Mouse (Mus musculus): ENCODE results near the gene Zfp688.
"Not testable (repeated sequence)": the region's sequence is repeated elsewhere in the genome, so short reads cannot be mapped to it uniquely, and the experiment has no call there.

Gene Zfp688

DNA sequence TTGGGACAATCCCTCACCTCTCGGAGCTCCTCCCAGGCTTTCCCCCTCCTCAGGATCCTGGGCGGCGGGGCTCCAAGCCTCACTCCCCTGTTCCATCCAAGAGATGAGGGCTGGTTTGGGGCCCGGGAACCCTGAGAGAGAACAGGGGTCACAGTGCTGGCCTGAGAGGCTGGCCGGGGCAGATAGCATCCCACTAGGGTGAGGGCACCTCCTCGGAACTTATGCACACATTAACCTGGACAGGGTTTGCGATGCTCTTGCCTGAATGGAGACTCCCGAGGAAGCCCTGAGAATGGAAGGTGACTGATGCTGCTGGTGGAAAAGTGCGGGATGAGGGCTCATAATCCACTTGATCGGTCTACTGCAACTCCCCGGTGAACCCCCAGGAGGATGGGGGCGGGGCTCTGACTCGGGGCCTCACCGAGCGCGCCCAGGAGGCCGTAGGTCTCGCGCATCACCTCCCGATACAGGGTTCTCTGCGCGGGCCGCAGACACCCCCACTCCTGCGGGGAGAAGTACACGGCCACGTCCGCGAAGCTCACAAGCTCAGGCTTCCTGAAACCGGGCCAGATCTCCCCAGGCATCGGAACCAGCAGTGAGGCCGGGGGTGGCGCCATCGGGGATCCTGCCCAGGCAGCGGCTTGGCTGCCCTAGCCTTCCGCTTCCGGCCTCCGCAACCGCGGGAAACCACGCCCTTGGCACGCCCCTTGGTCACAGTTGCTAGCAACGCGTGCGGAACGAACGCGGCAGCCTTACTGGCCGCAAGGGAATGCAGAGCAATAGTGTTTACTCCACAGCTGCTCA is at the start of gene Zfp688:
Zfp688 (minus strand) TSS at position 681 of the 804 bp plus-strand sequence.
- in situ Hi-C loops (cut with MboI, MseI) = loop anchor here (10.0 kb wide), 1 partner anchor 557 kb away; the partner anchor contains the start of genes Hirip3 and Ino80e

DNA sequence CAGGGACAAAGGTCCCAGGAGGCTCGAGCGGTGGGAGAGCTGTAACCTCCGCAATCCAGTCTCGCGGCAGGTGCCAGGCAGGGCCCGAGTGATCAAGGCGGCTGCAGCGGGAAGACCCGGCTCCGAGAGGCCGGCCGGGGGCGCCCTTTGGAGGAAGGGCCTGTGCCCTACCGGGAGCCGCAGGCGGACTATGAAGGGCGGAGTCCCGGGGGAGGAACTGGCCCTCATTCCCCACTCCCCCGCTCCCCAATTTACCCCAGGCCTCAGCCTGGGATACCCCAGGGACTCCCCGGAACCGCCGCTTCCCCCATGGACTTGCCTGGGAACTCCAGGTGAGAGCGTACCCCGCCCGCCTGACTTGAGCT is 49.8 kb upstream of the Zfp688 start:
- in situ Hi-C loops (cut with MboI, MseI) = no loop called here

DNA sequence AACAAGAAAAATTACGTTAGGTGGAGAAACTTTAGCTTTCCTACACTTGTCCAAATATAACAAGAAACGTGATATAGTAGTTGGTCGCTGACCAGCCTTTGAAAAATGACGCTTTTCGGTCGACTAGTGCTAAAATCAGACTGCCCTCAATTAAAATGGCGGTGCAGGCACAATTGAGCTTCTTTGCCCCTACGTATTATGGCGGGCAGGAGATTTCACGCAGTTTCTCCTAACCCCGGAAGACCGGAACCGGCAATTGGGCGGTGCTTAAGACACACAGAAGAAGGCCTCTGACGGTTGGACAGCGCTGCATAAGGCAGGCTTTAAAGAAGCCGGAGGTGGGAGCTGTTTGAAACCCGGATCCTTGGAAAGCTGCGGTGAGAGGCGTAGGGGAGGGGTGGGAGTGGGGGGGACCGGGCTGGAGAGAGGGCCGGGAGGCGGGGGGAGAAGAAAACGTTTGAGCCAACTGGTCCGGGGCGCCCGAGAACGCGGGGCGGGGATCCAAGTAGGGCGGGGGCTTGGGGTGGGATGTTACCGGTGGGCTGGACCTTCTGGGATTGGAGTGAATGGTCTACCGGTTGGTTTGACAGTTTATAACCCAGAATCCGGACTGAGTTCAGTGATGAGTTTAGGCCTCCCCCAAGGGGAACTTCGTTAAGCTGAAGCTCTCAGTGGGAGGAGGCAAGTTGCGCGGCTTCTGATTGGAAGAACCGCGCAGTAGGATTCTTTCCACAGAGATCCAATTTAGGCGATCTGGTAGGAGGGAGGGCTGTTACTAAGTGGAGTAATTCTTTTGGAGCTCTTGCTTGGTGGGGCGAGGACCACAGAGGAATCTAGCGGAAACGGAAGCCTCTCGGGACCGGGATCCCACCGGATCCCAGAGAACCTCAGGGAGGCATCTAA is 49.1 kb upstream of the Zfp688 start:
- in situ Hi-C loops (cut with MboI, MseI) = no loop called here

DNA sequence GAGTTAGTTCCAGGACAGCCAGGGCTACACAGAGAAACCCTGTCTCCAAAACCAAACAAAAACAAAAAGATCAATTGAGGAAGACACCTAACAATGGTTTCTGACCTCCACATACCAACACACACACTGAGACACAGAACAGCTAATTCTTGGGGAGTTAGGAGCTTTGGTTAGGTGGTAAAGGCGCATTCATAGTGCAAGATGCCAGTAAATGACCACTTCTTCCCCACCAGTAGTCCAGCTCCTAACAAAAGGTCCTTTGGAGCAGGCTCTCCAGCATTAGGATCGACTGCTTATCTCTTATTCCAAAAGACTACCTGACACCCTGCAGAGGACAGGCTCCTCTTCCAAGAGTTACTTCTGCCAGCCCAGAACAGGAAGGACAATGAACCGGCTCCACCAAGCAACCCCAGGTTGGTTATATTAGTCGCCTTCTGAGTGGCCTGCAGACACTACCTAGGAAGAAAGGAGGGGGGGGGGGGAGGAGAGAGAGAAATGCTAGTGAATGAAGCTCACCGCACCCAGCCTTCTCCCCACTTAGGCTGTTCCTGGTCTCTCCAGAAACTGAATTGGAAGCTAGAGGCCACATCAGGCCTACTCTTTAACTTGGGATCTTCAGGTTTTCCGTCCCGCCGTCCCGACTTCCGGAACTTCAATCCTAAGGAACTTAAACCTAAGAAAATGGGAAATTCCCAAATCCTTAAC is 48.3 kb upstream of the Zfp688 start:
- in situ Hi-C loops (cut with MboI, MseI) = no loop called here

DNA sequence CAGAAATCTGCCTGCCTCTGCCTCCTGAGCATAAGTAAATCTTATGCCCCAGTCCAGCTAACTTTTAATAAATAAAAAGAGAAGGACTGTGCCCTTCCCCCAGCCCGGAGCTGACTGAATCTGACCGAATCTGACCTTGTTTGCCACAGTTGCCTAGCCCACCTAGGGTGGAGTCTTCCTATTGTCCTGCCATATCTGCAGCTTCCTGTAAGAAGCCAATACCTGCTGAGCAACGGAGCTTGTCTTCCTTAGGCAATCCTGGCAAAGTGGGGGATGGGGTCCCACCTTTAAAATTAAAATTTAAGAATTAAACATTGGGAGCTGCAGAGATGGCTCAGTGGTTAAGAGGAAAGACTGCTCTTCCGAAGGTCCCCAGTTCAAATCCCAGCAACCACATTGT is 44.7 kb upstream of the Zfp688 start:
- in situ Hi-C loops (cut with MboI, MseI) = no loop called here

DNA sequence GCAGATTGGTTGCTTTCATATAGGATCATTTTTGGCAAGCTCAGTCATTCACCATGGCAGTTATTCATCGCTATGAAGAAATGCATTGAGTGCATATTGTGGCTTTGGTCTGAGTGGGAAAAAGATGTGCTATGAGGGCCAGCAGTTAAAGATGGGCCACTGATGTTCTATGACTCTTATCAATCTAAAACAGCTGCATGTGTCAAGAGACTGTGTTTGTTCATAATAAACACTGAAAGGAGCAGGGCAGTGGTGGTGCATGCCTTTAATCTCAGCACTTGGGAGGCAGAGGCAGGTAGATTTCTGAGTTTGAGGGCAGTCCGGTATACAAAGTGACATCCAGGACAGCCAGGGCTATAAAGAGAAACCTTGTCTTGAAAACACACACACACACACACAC is 43.8 kb upstream of the Zfp688 start:
- in situ Hi-C loops (cut with MboI, MseI) = not testable (repeated sequence)

DNA sequence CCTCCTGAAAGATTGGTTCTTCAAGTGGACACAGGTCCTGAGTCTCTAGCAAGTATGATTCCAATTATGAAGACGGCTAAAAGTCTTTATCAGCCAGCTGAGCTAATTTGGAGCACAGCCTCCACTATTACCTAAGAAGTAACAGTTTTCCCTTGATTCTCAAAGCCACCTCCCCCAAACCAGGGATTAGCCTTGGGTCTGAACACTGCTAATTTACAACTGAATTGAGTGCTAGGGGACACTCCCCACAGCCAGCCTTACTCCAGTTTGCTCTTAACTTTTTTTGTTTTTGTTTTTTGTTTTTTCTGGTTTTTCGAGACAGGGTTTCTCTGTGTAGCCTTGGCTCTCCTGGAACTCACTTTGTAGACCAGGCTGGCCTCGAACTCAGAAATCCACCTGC is 43.3 kb upstream of the Zfp688 start:
- in situ Hi-C loops (cut with MboI, MseI) = no loop called here

DNA sequence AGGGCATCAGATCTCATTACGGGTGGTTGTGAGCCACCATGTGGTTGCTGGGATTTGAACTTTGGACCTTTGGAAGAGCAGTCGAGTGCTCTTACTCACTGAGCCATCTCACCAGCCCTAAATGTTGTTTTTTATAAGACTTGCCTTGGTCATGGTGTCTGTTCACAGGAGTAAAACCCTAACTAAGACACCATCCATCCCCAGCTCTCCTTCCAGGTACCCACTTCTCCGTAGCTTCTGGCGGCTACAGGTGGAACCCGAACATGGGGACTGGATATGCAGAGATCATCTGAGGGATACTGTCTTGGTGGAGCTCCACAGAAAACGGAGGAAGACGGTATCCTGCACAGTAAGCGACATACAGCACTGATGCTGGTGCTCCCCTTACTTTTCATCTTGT is 37.4 kb upstream of the Zfp688 start, which contains the start of gene Prr14:
Prr14 (plus strand) TSS at position 301 of the 400 bp plus-strand sequence.
- in situ Hi-C loops (cut with MboI, MseI) = loop anchor here (5.0 kb wide), 1 partner anchor 42 kb away; no protein-coding TSS in a partner anchor

DNA sequence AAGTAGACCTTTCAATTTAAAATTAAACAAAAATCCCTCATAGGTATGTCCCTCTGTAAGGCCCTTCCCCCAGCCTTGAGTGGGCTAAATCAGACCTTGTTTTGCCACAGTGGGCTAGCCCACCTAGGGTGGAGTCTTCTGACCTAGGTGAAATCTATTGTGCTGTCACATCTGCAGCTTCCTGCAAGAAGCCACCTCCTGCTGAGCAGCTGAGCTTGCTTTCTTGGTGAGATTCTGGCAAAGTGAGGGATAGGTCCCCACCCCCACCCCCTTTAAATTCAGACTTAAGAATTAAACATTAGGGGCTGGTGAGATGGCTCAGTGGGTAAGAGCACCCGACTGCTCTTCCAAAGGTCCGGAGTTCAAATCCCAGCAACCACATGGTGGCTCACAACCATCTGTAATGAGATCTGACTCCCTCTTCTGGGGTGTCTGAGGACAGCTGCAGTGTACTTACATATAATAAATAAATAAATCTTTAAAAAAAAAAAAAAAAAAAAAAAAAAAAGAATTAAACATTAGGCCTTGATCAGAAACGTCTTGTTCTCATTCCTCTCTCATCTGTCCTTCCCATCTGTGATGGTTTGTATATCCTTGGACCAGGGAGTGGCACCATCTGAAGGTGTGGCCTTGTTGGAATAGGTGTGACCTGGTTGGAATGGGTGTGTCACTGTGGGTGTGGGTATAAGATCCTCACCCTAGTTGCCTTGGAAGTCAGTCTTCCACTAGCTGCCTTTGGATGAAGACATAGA is 36.7 kb upstream of the Zfp688 start:
- in situ Hi-C loops (cut with MboI, MseI) = loop anchor here (5.0 kb wide), 1 partner anchor 41 kb away; no protein-coding TSS in a partner anchor

DNA sequence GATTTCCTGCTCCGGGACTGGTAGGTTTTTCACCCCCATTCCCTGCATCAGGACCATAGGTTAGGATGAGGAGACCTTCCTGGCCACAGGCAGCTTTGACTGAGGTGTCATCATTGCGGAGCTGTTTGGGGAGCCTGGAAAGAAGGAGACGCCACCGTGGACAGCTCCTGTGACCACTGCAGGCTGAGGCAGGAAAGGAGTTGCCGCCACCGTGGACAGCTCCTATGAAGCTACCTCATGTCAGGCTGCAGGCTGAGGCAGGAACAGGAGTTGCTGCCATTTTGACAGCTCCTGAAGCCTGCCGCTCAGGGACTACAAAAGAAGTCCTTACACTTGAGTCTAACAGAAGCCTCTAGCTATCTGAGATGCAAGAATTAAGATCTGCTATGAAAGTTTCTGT is 33.0 kb upstream of the Zfp688 start:
- in situ Hi-C loops (cut with MboI, MseI) = loop anchor here (5.0 kb wide), 1 partner anchor 38 kb away; no protein-coding TSS in a partner anchor

DNA sequence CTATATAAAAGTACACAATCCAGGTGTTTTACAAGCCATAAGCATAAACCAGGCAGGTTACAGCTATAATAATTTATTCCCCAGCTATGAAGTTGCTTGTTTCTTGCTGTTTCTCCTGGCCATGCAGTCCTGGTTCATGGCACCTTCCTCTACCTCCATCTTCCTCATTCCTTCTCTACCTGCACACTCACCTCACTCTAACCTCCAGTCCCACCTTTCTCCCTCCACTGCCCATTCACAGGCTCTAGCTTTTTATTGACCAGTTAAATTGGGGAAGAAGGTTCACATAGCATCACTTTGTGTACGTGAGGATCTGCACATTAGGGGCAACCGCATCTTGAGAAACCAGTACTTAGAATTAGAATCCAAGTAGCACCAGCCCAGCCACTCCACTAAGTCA is 31.2 kb upstream of the Zfp688 start:
- in situ Hi-C loops (cut with MboI, MseI) = no loop called here

DNA sequence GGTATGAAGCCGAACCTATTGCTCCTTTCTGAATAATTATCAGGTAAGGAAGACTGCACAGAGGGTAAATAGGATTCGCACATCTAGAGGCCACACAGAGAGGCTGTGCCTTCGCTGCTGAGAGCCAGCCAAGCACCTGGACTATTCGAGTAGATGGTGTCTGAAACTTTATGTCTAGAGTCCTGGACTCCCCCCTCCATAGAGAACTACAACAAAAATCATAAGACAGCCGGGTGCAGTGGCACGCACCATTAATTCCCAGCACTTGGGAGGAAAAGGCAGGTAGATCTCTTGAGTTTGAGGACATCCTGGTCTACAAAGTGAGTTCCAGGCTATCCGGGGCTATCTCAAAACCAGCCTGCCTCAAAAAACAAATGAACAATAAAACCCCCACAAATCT is 28.1 kb upstream of the Zfp688 start:
- in situ Hi-C loops (cut with MboI, MseI) = no loop called here

DNA sequence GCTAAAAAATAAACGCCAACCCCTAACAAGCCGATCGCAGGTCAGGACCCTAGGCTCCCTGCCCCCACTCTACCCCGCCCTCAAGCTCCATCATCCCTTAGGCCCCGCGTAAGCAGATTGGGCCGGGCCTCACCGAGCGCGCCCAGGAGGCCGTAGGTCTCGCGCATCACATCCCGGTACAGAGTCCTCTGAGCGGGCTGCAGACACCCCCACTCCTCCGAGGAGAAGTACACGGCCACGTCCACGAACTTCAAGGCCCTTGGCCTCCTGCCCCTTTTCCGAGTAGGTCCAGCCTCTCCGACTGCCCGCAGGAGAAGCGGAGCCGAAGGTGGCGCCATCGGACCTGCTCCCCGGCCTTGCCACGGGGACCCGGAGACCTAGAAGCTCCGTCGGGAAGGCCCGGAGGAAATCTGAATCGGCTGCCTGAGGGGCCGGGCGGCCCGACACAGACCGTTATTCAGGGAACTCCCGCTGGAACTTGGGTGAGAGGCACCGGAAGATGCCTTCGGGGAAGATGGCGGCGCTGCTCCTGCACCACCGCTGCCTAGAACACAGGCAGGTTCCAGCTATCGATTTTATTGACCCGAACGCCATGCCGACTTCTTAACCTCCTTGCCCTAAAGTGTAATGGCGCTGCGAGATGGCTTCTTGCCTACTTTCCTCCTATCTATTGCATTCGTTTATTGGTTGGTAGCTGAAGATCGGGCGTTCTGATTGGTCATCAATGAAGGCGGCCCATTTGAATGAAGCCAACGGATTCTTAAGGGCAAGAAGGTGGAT is 26.8 kb upstream of the Zfp688 start, which contains the start of gene Zfp689:
Zfp689 (minus strand) TSS at position 638 of the 780 bp plus-strand sequence.
- in situ Hi-C loops (cut with MboI, MseI) = no loop called here

DNA sequence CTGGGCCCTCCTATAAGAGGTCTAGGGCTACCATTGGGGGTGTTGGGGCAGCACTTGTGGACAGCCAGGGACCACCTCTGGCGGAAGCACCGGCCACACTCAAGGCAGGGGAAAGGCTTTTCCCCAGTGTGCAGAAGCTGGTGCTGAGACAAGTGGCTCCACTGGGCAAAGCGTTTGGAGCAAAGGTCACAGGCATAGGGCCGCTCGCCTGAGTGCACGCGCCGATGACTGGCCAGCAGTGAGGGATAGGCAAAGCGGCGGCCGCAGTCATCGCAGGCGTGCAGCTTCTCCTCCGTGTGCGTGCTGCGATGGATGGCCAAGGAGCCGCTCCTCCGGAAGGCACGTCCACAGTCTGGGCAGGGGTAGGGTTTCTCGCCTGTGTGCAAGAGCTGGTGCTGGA is 22.1 kb upstream of the Zfp688 start:
- in situ Hi-C loops (cut with MboI, MseI) = no loop called here

DNA sequence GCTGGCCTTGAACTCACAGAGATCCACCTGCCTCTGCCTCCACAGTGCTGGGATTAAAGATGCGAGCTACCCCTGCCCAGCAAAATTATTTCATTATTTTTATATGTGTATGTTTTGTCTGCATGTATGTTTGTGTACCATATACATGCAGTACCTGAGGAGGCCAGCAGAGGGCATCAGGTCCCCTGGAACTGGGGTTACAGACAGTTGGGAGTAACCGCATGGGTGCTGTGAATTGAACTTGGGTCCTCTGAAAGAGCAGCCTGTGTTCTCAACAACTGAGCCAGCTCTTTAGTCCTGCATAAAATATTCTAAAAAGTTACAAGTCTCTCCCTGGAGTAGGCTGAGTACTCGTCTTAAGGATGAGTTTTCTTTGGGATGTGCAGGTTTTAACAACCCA is 15.9 kb upstream of the Zfp688 start:
- in situ Hi-C loops (cut with MboI, MseI) = no loop called here

DNA sequence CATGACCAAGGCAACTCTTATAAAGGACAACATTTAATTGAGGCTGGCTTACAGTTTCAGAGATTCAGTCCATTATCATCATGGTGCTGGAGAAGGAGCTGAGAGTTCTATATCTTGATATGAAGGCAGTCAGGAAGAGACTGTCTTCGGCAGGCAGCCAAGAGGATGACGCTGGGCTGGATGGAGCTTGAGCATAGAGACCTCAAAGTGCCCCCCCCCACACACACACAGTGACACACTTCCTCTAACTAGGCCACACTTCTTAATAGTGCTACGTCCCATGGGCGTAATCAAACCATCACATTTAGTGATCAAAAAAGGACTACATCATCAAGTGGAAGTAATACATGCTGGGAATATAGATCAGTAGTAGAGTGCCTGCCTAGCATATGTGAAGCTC is 13.3 kb upstream of the Zfp688 start:
- in situ Hi-C loops (cut with MboI, MseI) = no loop called here

DNA sequence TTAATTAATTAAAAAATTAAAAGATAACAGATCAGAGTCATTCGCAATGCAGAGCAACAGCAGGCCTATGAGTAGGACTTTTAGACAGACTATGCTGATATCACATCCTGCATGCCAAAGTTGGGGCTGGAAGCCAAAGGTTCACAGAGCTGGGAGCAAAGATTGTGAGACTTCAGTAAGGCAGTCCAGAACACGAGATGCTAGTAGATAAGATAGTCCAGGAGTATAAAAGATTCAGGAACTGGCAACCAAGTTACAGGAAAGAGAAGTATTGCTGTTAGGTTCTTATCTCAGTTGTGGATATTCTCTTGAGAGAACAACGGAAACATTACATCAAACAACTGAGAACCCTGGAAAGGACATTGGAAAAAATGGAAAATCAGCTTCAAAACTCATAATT is 4.5 kb upstream of the Zfp688 start:
- in situ Hi-C loops (cut with MboI, MseI) = loop anchor here (10.0 kb wide), 1 partner anchor 562 kb away; the partner anchor contains the start of genes Hirip3 and Ino80e

DNA sequence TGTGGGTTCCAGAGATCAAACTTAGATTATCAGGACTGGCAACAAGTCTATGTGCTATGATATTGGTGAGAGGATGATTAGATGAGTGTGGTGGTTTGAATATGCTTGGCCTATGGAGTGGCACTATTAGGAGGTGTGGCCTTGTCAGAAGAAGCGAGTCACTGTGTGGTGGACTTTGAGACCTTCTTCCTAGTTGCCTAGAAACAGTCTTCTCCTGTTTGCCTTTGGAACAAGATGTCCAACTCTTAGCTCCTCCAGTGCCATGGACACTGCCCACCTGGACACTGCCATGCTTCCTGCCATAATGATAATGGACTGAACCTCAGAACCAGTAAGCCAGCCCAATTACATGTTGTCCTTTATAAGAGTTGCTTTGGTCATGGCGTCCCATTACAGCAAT is 4.0 kb upstream of the Zfp688 start:
- in situ Hi-C loops (cut with MboI, MseI) = loop anchor here (10.0 kb wide), 1 partner anchor 561 kb away; the partner anchor contains the start of genes Hirip3 and Ino80e

DNA sequence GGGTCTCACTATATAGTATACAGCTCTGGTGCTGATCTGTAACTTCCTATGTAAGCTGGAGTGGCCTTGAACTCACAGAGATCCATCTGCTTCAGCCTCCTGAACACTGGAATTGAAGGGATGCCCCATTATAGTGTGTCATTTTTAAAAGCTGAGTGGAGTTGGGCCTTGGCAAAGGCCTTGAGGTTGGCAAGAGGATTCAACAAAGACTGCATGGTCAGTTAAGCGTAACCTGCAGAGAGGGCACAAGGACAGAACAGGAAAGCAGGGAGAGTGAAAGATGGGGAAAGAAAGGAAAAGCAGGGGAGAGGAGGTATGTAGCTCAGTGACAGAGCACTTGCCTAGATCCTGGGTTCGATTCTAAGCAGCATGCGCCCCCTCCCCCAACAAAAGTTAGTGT is 3.4 kb upstream of the Zfp688 start:
- in situ Hi-C loops (cut with MboI, MseI) = loop anchor here (10.0 kb wide), 1 partner anchor 560 kb away; the partner anchor contains the start of genes Hirip3 and Ino80e

DNA sequence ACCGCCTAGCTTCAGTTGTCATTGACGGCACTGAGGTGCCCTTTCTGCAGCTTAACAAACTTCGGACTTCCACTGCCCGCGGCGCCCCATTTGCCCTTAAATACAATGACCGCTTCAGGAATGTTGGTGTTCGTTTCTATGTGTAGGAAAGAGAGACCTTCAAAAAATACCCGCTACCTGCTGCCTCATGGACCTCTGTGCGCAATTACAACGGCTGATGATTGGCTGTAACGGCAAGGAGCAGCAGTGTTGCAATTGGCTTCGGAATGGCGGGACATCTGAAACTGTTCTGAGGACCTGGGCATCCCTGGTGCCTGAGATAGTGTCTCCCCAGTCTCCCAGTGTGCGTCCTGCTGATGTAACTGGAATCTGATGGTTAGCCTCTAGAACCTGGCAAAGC is 379 bp upstream of the Zfp688 start:
- in situ Hi-C loops (cut with MboI, MseI) = loop anchor here (10.0 kb wide), 1 partner anchor 557 kb away; the partner anchor contains the start of genes Hirip3 and Ino80e
